Mouse (Mus musculus): ENCODE results near the gene Rasgrp4. TPM values are rescaled to one million over a fixed set of nuclear protein-coding genes. Genes with fewer than 3 reads are reported as not detected.
"Not testable (repeated sequence)": the region's sequence is repeated elsewhere in the genome, so short reads cannot be mapped to it uniquely, and the experiment has no call there.

Gene Rasgrp4
- total RNA-seq, 2 experiments from 2014 or later: 0.92 to 1.1 TPM

GRCm38 (mm10) chr7:29178106-29178505, 43.5 kb downstream of the Rasgrp4 start:
- DNase-seq: no peak

- peak in 1 of 2 experiments; percentile 18 for DNase-seq
Measured at GRCm38 (mm10) chr7:29179323-29179722, 44.7 kb downstream of the Rasgrp4 start.

- DNase-seq: peak; percentile 96 to 99
Measured at GRCm38 (mm10) chr7:29180077-29180853, 45.6 kb downstream of the Rasgrp4 start, which contains the start of gene Psmd8. Gene Psmd8 (minus strand): TSS chr7:29180701.

DNA sequence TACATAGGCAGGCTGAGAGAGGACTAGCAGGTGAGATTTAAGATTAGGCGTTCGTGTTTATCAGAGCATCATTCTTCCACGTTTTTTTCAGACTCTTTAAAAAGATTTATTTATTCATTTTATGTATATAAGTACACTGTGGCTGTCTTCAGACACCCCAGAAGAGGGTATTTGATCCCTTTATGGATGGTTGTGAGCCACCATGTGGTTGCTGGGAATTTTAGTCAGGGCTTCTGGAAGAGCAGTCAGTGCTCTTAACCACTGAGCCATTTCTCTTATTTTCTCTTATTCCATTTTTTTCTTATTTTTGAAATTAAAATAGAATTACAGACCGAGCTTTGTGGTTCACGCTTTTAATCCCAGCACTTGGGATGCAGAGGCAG, 46.2 kb downstream of the Rasgrp4 start:
- no peak for DNase-seq

- not testable (repeated sequence) for DNase-seq
Measured at GRCm38 (mm10) chr7:29181323-29181722, 46.7 kb downstream of the Rasgrp4 start.

GRCm38 (mm10) chr7:29194230-29194629, 59.6 kb downstream of the Rasgrp4 start:
- DNase-seq: not testable (repeated sequence)

- no peak for DNase-seq
Measured at GRCm38 (mm10) chr7:29202577-29202976, 67.9 kb downstream of the Rasgrp4 start.

Other genes with a start within 250 kb of the Rasgrp4 start
- 10 to 100 TPM; 64.7 to 66.4 TPM for gene Actn4, start 172.5 kb upstream of the Rasgrp4 start, total RNA-seq (2021)
- gene Eif3k, start 153.0 kb upstream of the Rasgrp4 start, total RNA-seq (2021): 100 to 1,000 TPM; 166 to 176 TPM
- 1 to 10 TPM in 1 of 2 experiments, under 1 TPM in 1; 0.45 to 4.2 TPM for gene Map4k1, start 152.8 kb upstream of the Rasgrp4 start, total RNA-seq (2021)
- under 1 TPM; 0.07 to 0.13 TPM for gene Ryr1, start 9.7 kb upstream of the Rasgrp4 start, total RNA-seq (2021)
- 10 to 100 TPM; 10.4 to 12.1 TPM for gene Fam98c, start 21.4 kb downstream of the Rasgrp4 start, total RNA-seq (2021)
- gene Ggn, start 35.4 kb downstream of the Rasgrp4 start, total RNA-seq (2021): under 1 TPM; 0.25 to 0.28 TPM
- under 1 TPM; 0.60 to 0.77 TPM for gene Spred3, start 35.6 kb downstream of the Rasgrp4 start, total RNA-seq (2021)
- gene Psmd8, start 45.9 kb downstream of the Rasgrp4 start, total RNA-seq (2021): 100 to 1,000 TPM; 119 to 124 TPM
- gene Catsperg1, start 79.2 kb downstream of the Rasgrp4 start, total RNA-seq (2021): under 1 TPM in 1 of 2 experiments, not detected in 1; 0.89 TPM
- 1 to 10 TPM; 2.7 to 2.9 TPM for gene Kcnk6, start 97.7 kb downstream of the Rasgrp4 start, total RNA-seq (2021)
- 10 to 100 TPM; 66.3 to 69.2 TPM for gene Yif1b, start 103.5 kb downstream of the Rasgrp4 start, total RNA-seq (2021)
- gene 2200002D01Rik, start 113.6 kb downstream of the Rasgrp4 start, total RNA-seq (2021): 1 to 10 TPM in 1 of 2 experiments, under 1 TPM in 1; 0.77 to 1.6 TPM
- gene Spint2, start 147.1 kb downstream of the Rasgrp4 start, total RNA-seq (2021): 10 to 100 TPM; 45.7 to 53.8 TPM
- gene Ppp1r14a, start 154.5 kb downstream of the Rasgrp4 start, total RNA-seq (2021): 1 to 10 TPM; 5.8 to 7.5 TPM
- gene Dpf1, start 169.1 kb downstream of the Rasgrp4 start, total RNA-seq (2021): 1 to 10 TPM in 1 of 2 experiments, under 1 TPM in 1; 0.47 to 1.1 TPM